Mouse (Mus musculus) cortical plate, adult 2 months (tissue): Measurements from ENCODE around the gene Wdr63.

ENCODE experiments used
- CTCF ChIP-seq: fragments of 200-500 bp; IDR thresholded peaks from 2 replicates; pipeline ENCODE4 v1.5.1; 2011; ENCODE audit warnings: mild to moderate bottlenecking, control low read depth, low read length; ENCODE audit not compliant: insufficient read depth; ENCODE audit errors: extremely low read depth
- POLR2A ChIP-seq: fragments of 200-500 bp; IDR thresholded peaks from 2 replicates; pipeline ENCODE4 v1.6.1; 2011; ENCODE audit warnings: mild to moderate bottlenecking, low read length, control low read depth; ENCODE audit not compliant: insufficient read depth; ENCODE audit errors: extremely low read depth

DNA sequence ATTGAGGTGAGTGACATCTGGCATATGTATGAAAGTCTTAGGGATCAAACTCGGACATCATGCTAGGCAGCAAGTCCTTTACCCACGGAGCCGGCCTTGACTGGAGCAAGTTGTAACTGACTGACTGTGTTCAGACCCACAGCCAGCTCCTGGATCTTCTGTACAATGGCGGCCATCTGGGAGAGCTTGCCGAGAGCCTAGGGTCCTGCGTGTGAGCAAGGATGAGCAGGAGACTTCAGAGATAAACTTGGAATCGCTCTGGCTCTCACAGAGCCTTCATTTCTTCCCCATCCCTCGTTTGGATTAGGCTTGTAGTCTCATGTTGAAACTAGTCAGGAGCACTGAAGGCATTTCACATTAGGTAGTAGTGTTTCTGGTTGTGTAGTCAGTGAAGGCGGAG is 85.7 kb downstream of the Wdr63 start:
- TF ChIP-seq CTCF, result no peak
- no peak for TF ChIP-seq POLR2A
